Mouse (Mus musculus): ENCODE measurements around the gene Thada. TPM values are rescaled to one million over a fixed set of nuclear protein-coding genes. Genes with fewer than 3 reads are reported as not detected.

The Thada gene
- total RNA-seq (2012; rRNA removed) (22.2 and 25.6 TPM in 2 replicates), total RNA-seq (2014; rRNA removed) (15.3 and 17.3 TPM in 2 replicates), polyA plus RNA-seq (2012; ENCODE audit: insufficient read length, low read depth) (21.3 and 26.7 TPM in 2 replicates)

DNA sequence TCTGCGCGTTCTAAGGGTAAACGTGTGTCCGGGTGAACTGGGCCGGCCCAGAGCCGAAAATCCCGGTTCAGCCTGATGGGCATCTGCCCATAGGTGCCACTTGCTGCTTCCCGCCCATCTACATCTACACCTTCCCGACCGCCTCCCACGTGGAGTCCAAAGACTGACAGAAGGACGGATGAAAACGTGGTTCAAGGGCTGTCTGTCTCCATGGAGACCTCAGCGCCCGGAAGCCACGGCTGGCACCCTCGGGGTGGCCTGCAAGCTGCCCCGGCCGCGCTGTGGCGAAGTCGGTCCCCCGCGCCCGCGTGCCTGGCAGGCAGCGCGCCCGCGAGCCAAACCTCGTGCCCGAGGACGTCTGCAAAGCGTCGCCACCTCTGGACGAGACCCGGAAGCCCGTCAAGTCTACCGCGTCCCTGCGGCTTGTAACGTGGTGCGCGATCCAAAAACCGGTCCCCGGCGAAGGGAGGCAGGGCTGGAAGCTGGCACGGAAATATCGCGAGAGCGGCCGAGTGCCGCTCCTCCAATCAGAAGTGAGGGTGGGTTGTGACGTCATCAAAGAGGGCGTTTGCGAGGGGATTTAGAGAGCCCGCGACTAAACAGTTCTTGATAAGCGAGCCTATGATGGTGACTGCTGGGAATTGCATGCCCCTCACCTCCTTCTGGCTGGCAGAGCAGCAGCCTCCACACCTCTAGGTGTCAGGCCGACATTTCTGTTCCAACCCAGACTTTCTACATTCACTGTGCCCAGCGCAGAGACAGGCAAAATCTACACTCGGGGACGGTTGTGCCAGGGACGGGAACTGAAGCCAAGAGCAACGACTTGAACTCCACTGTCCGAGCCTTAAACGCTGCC is at the start of gene Thada:
Gene Thada (minus strand): TSS at position 453 of the 856 bp plus-strand sequence.
- dilution Hi-C loops (cut with MboI; ENCODE audit: extremely low pct_ligation_motif_present, extremely low pct_unique_long_range_greater_than_20kb, low sequenced_read_pairs) (no loop called here), in situ Hi-C loops (cut with MboI; ENCODE audit: low pct_ligation_motif_present, low pct_unique_long_range_greater_than_20kb, low sequenced_read_pairs) (no loop called here)
- peak; percentile 99 for DNase-seq (ENCODE audit: extremely low read depth)
- peaks cover 19% of the 10 kb centered on the region for H3K79me2 ChIP-seq (replicated peaks; ENCODE audit: control insufficient read depth, extremely low read depth, insufficient read depth, poor library complexity, severe bottlenecking)
- H3K27ac ChIP-seq (ENCODE audit: insufficient read depth, low read depth), result peak within 1 kb of the TSS; percentile 21
- peak within 1 kb of the TSS; percentile 82 for H3K9ac ChIP-seq (ENCODE audit: insufficient read depth, low read depth)
- peaks cover 6 to 10% of the 10 kb centered on the region in 2 experiments for H3K36me3 ChIP-seq (replicated peaks in 1 of 2; ENCODE audit: control insufficient read depth in 1 of 2, insufficient read depth in 1 of 2, low read length in 1 of 2)
- H3K9me3 ChIP-seq (replicated peaks; ENCODE audit: low read length), result no peaks in the 10 kb centered on the region
- peak within 1 kb of the TSS; percentile 85 to 98 (median 91) for H3K4me3 ChIP-seq (replicated peaks in 1 of 3; ENCODE audit: low read depth in 2 of 3, low read length in 2 of 3, poor library complexity in 1 of 3)
- peak within 1 kb of the TSS; percentile 99 for H3K4me2 ChIP-seq (ENCODE audit: insufficient read depth, low read depth, poor library complexity, severe bottlenecking)
- H3K4me1 ChIP-seq (ENCODE audit: control insufficient read depth in 1 of 2, insufficient read depth in 2 of 2), result peaks cover 9 to 22% of the 10 kb centered on the region in 2 experiments; a peak in 3 of 4 replicates
- H3K27me3 ChIP-seq (replicated peaks), result peaks cover 1% of the 10 kb centered on the region
- TF ChIP-seq UBTF (IDR thresholded peaks at IDR 0.05; ENCODE audit: low read depth, low read length) (no peak), KAT2A (IDR thresholded peaks at IDR 0.05; ENCODE audit: insufficient replicate concordance, low read length) (0 out of 2 replicates have a peak, but pooled peaks have one; percentile 60), CHD2 (IDR thresholded peaks at IDR 0.05; ENCODE audit: low read length) (peak; percentile 100), PAX5 (IDR thresholded peaks at IDR 0.05; ENCODE audit: low read length) (no peak), CTCF (conservative IDR thresholded peaks at IDR 0.05 in 1 of 2, IDR thresholded peaks at IDR 0.05 in 1 of 2; ENCODE audit: low read depth in 2 of 2, low read length in 2 of 2) (0 out of 4 replicates have a peak, but pooled peaks of 1 of the 2 experiments have one; percentile 5), ELF1 (IDR thresholded peaks at IDR 0.05; ENCODE audit: low read depth, low read length) (peak; percentile 90), MXI1 (IDR thresholded peaks at IDR 0.05; ENCODE audit: low read depth, low read length) (peak; percentile 99), POLR2A (IDR thresholded peaks at IDR 0.05; ENCODE audit: low read depth, low read length) (peak; percentile 98), MYC (IDR thresholded peaks at IDR 0.05; ENCODE audit: low read depth, low read length) (peak; percentile 95), USF2 (conservative IDR thresholded peaks at IDR 0.05; ENCODE audit: low read depth, low read length) (no peak), MAX (IDR thresholded peaks at IDR 0.05; ENCODE audit: low read length) (peak; percentile 97), EP300 (IDR thresholded peaks at IDR 0.05; ENCODE audit: low read length) (no peak), ZMIZ1 (IDR thresholded peaks at IDR 0.05; ENCODE audit: low read depth, low read length) (peak; percentile 90), ETS1 (conservative IDR thresholded peaks at IDR 0.05; ENCODE audit: low read depth, low read length) (no peak), JUN (IDR thresholded peaks at IDR 0.05; ENCODE audit: insufficient read depth, low read depth, low read length) (no peak), JUND (conservative IDR thresholded peaks at IDR 0.05; ENCODE audit: low read depth, low read length) (no peak; the same call in 1 of the 2 replicates), RCOR1 (conservative IDR thresholded peaks at IDR 0.05; ENCODE audit: low read depth, low read length) (no peak), NELFE (IDR thresholded peaks at IDR 0.05; ENCODE audit: low read depth, low read length) (peak; percentile 98), TBP (conservative IDR thresholded peaks at IDR 0.05; ENCODE audit: low read depth, low read length) (peak; percentile 97), HCFC1 (IDR thresholded peaks at IDR 0.05; ENCODE audit: low read depth, low read length) (peak; percentile 84), SIN3A (IDR thresholded peaks at IDR 0.05; ENCODE audit: low read length) (peak; percentile 93), MEF2A (IDR thresholded peaks at IDR 0.05; ENCODE audit: borderline replicate concordance, low read depth, low read length) (peak; percentile 52; the same call in 1 of the 2 replicates), E2F4 (IDR thresholded peaks at IDR 0.05; ENCODE audit: insufficient replicate concordance, low read depth, low read length) (peak; percentile 65; the same call in 1 of the 2 replicates), NRF1 (IDR thresholded peaks at IDR 0.05; ENCODE audit: low read depth, low read length) (peak; percentile 28; the same call in 1 of the 2 replicates), POLR2AphosphoS2 (IDR thresholded peaks at IDR 0.05; ENCODE audit: low read depth, low read length) (peak; percentile 89), TCF12 (IDR thresholded peaks at IDR 0.05; ENCODE audit: low read depth, low read length) (peak; percentile 86), IRF4 (IDR thresholded peaks at IDR 0.05; ENCODE audit: low read depth, low read length) (peak; percentile 48)

Data from CH12.LX (cell line).